Mouse (Mus musculus) midbrain, embryonic 15.5 days (tissue): Measurements from ENCODE around the gene Ppp1r3f. TPM values are rescaled to one million over a fixed set of nuclear protein-coding genes. Genes with fewer than 3 reads are reported as not detected.
A peak's percentile ranks its signal among the peaks of the same experiment; 100 is the strongest.

Experiments used
- ATAC-seq: fragments of 200-750 bp; cut with Nextera tagmentation; replicated peaks from 2 replicates; pipeline ENCODE4 v1.8.0; 2017; ENCODE audit warnings: moderate TSS enrichment
- H3K27ac ChIP-seq: fragments of 300-500 bp; sonication (generic); 2 replicates; pipeline ENCODE4 v1.5.1; 2015; ENCODE audit warnings: mild to moderate bottlenecking, inconsistent platforms
- H3K27me3 ChIP-seq: fragments of 300-500 bp; sonication (generic); replicated peaks from 2 replicates; pipeline ENCODE4 v1.6.1; 2015; ENCODE audit warnings: inconsistent platforms
- H3K36me3 ChIP-seq: fragments of 300-500 bp; sonication (generic); replicated peaks from 2 replicates; pipeline ENCODE4 v1.6.1; 2015; ENCODE audit warnings: inconsistent platforms
- H3K4me1 ChIP-seq: fragments of 300-500 bp; sonication (generic); 2 replicates; pipeline ENCODE4 v1.6.1; 2015; ENCODE audit warnings: inconsistent platforms
- H3K4me2 ChIP-seq: fragments of 300-500 bp; sonication (generic); 2 replicates; pipeline ENCODE4 v1.6.1; 2015; ENCODE audit warnings: inconsistent platforms, mild to moderate bottlenecking, moderate library complexity
- H3K4me3 ChIP-seq: fragments of 300-500 bp; sonication (generic); 2 replicates; pipeline ENCODE4 v1.5.1; 2015; ENCODE audit warnings: mild to moderate bottlenecking, inconsistent platforms
- H3K9ac ChIP-seq: fragments of 300-500 bp; sonication (generic); 2 replicates; pipeline ENCODE4 v1.6.1; 2015; ENCODE audit warnings: mild to moderate bottlenecking, inconsistent platforms
- H3K9me3 ChIP-seq: fragments of 300-500 bp; sonication (generic); 2 replicates; pipeline ENCODE4 v1.6.1; 2016; ENCODE audit warnings: inconsistent platforms
- WGBS: fragments of 180-500 bp; shearing (Covaris S2); methylation state at CpG from one replicate; pipeline ENCODE4 v1.1.7; 2015; ENCODE audit warnings: mixed read lengths; 5-methylcytosine and 5-hydroxymethylcytosine counted together
- polyA plus RNA-seq: library from polyadenylated mRNA; unstranded; fragments of >200 nt; fragmentation: Nextera tagmentation; extraction: Ambion mirVana; gene quantifications from 2 replicates; pipeline ENCODE4 v1.2.1, GENCODE M21; 2015

The Ppp1r3f gene
- 7.5 and 8.1 TPM in 2 replicates for polyA plus RNA-seq

GRCm38 (mm10) chrX:7574087-7574884 is at the start of gene Ppp1r3f:
Gene Ppp1r3f, minus strand, starts transcription at chrX:7574283.
- Histone ChIP-seq H3K36me3 (no peaks in the 10 kb centered on the region), H3K27ac (peak within 1 kb of the TSS; percentile 93), H3K9ac (peak within 1 kb of the TSS; percentile 65), H3K4me1 (peaks cover 24% of the 10 kb centered on the region), H3K9me3 (no peaks in the 10 kb centered on the region), H3K4me3 (peak within 1 kb of the TSS; percentile 54), H3K27me3 (no peaks in the 10 kb centered on the region), H3K4me2 (peak within 1 kb of the TSS; percentile 65)
- peak; percentile 98 for ATAC-seq
- WGBS, result 22% methylated on average over 65 of the region's 65 CpGs

GRCm38 (mm10) chrX:7617889-7618551 is 43.9 kb upstream of the Ppp1r3f start:
- ATAC-seq, result no peak
- WGBS, result 79% methylated on average over 12 of the region's 12 CpGs
- Histone ChIP-seq H3K4me2 (no peak overlapping the region), H3K4me1 (no peaks in the 10 kb centered on the region), H3K27ac (no peak overlapping the region), H3K27me3 (no peaks in the 10 kb centered on the region), H3K9me3 (no peaks in the 10 kb centered on the region), H3K36me3 (no peaks in the 10 kb centered on the region), H3K9ac (no peak overlapping the region), H3K4me3 (no peak overlapping the region)

- Histone ChIP-seq H3K4me3 (peak overlapping the region; percentile 44), H3K27me3 (no peaks in the 10 kb centered on the region), H3K9ac (peak overlapping the region; percentile 48), H3K36me3 (no peaks in the 10 kb centered on the region), H3K4me1 (peaks cover 2% of the 10 kb centered on the region; the same call in 1 of the 2 replicates), H3K9me3 (no peaks in the 10 kb centered on the region), H3K4me2 (peak overlapping the region; percentile 71), H3K27ac (peak overlapping the region; percentile 68)
- peak; percentile 80 for ATAC-seq
- 27% methylated on average over 26 of the region's 26 CpGs for WGBS
Measured at GRCm38 (mm10) chrX:7610536-7611258, 36.6 kb upstream of the Ppp1r3f start.

GRCm38 (mm10) chrX:7610035-7610434 is 36.0 kb upstream of the Ppp1r3f start:
- Histone ChIP-seq H3K4me1 (peaks cover 2% of the 10 kb centered on the region; the same call in 1 of the 2 replicates), H3K36me3 (no peaks in the 10 kb centered on the region), H3K9ac (peak overlapping the region; percentile 48), H3K9me3 (no peaks in the 10 kb centered on the region), H3K27me3 (no peaks in the 10 kb centered on the region), H3K4me3 (peak overlapping the region; percentile 44), H3K27ac (peak overlapping the region; percentile 68; the same call in 1 of the 2 replicates), H3K4me2 (peak overlapping the region; percentile 71)
- WGBS, result 24% methylated on average over 21 of the region's 21 CpGs
- peak; percentile 30 for ATAC-seq

- 76% methylated on average over 6 of the region's 6 CpGs for WGBS
- no peaks in the 10 kb centered on the region for H3K36me3 ChIP-seq
- H3K4me2 ChIP-seq, result no peak within 1 kb of the TSS
- no peaks in the 10 kb centered on the region for H3K27me3 ChIP-seq
- H3K4me3 ChIP-seq, result no peak within 1 kb of the TSS
- H3K9ac ChIP-seq, result no peak within 1 kb of the TSS
- H3K4me1 ChIP-seq, result peaks cover 13% of the 10 kb centered on the region; the same call in 1 of the 2 replicates
- H3K9me3 ChIP-seq, result no peaks in the 10 kb centered on the region
- no peak for ATAC-seq
- H3K27ac ChIP-seq, result no peak within 1 kb of the TSS
Measured at GRCm38 (mm10) chrX:7606783-7607182, 32.7 kb upstream of the Ppp1r3f start, which contains the start of gene Cacna1f. Gene Cacna1f, plus strand, starts transcription at chrX:7607083.

GRCm38 (mm10) chrX:7605575-7605941 is 31.5 kb upstream of the Ppp1r3f start:
- Histone ChIP-seq H3K4me2 (peak overlapping the region; percentile 50; the same call in 1 of the 2 replicates), H3K4me1 (peaks cover 13% of the 10 kb centered on the region; the same call in 1 of the 2 replicates), H3K4me3 (0 out of 2 replicates have a peak overlapping the region, but pooled peaks have one; percentile 50), H3K9ac (no peak overlapping the region), H3K27ac (no peak overlapping the region), H3K27me3 (no peaks in the 10 kb centered on the region), H3K36me3 (no peaks in the 10 kb centered on the region), H3K9me3 (no peaks in the 10 kb centered on the region)
- 46% methylated on average over 8 of the region's 8 CpGs for WGBS
- peak; percentile 43 for ATAC-seq

- Histone ChIP-seq H3K4me2 (peak within 1 kb of the TSS; percentile 50), H3K36me3 (no peaks in the 10 kb centered on the region), H3K27ac (peak within 1 kb of the TSS; percentile 76), H3K9me3 (no peaks in the 10 kb centered on the region), H3K27me3 (no peaks in the 10 kb centered on the region), H3K9ac (peak within 1 kb of the TSS; percentile 46), H3K4me3 (peak within 1 kb of the TSS; percentile 50), H3K4me1 (peaks cover 13% of the 10 kb centered on the region; the same call in 1 of the 2 replicates)
- 22% methylated on average over 28 of the region's 28 CpGs for WGBS
- ATAC-seq, result peak; percentile 91
Measured at GRCm38 (mm10) chrX:7604879-7605574, 30.9 kb upstream of the Ppp1r3f start, which contains the start of gene Ccdc22. Gene Ccdc22, minus strand, starts transcription at chrX:7605517.

GRCm38 (mm10) chrX:7604004-7604403 is 29.9 kb upstream of the Ppp1r3f start:
- Histone ChIP-seq H3K4me3 (no peak overlapping the region), H3K9me3 (no peaks in the 10 kb centered on the region), H3K4me2 (no peak overlapping the region), H3K27me3 (no peaks in the 10 kb centered on the region), H3K36me3 (no peaks in the 10 kb centered on the region), H3K27ac (no peak overlapping the region), H3K4me1 (peaks cover 11% of the 10 kb centered on the region; the same call in 1 of the 2 replicates), H3K9ac (no peak overlapping the region)
- 93% methylated on average over 7 of the region's 7 CpGs for WGBS
- ATAC-seq, result no peak

- no peaks in the 10 kb centered on the region for H3K27me3 ChIP-seq
- ATAC-seq, result no peak
- H3K4me2 ChIP-seq, result no peak overlapping the region
- H3K36me3 ChIP-seq, result 0 out of 2 replicates have a peak, but pooled peaks cover 3% of the 10 kb centered on the region
- H3K4me3 ChIP-seq, result no peak overlapping the region
- H3K9me3 ChIP-seq, result no peaks in the 10 kb centered on the region
- no peaks in the 10 kb centered on the region for H3K4me1 ChIP-seq
- H3K9ac ChIP-seq, result no peak overlapping the region
- no peak overlapping the region for H3K27ac ChIP-seq
- WGBS, result 89% methylated on average over 9 of the region's 9 CpGs
Measured at GRCm38 (mm10) chrX:7595371-7595770, 21.3 kb upstream of the Ppp1r3f start.

- no peak overlapping the region for H3K9ac ChIP-seq
- no peaks in the 10 kb centered on the region for H3K36me3 ChIP-seq
- ATAC-seq, result no peak
- H3K27me3 ChIP-seq, result no peaks in the 10 kb centered on the region
- no peak overlapping the region for H3K27ac ChIP-seq
- 81% methylated on average over 4 of the region's 5 CpGs for WGBS
- no peak overlapping the region for H3K4me2 ChIP-seq
- H3K9me3 ChIP-seq, result no peaks in the 10 kb centered on the region
- H3K4me3 ChIP-seq, result no peak overlapping the region
- H3K4me1 ChIP-seq, result no peaks in the 10 kb centered on the region
Measured at GRCm38 (mm10) chrX:7586356-7586755, 12.3 kb upstream of the Ppp1r3f start.

GRCm38 (mm10) chrX:7583881-7584280 is 9.8 kb upstream of the Ppp1r3f start:
- Histone ChIP-seq H3K27me3 (no peaks in the 10 kb centered on the region), H3K27ac (no peak overlapping the region), H3K4me2 (no peak overlapping the region), H3K4me3 (no peak overlapping the region), H3K36me3 (no peaks in the 10 kb centered on the region), H3K4me1 (no peaks in the 10 kb centered on the region), H3K9me3 (no peaks in the 10 kb centered on the region), H3K9ac (no peak overlapping the region)
- no peak for ATAC-seq
- 97% methylated on average over 11 of the region's 11 CpGs for WGBS
